Mouse (Mus musculus): ENCODE results near the gene Tfip11. TPM values are rescaled to one million over a fixed set of nuclear protein-coding genes. Genes with fewer than 3 reads are reported as not detected.

The Tfip11 gene
- polyA plus RNA-seq, 1 experiment = 39.4 TPM

DNA sequence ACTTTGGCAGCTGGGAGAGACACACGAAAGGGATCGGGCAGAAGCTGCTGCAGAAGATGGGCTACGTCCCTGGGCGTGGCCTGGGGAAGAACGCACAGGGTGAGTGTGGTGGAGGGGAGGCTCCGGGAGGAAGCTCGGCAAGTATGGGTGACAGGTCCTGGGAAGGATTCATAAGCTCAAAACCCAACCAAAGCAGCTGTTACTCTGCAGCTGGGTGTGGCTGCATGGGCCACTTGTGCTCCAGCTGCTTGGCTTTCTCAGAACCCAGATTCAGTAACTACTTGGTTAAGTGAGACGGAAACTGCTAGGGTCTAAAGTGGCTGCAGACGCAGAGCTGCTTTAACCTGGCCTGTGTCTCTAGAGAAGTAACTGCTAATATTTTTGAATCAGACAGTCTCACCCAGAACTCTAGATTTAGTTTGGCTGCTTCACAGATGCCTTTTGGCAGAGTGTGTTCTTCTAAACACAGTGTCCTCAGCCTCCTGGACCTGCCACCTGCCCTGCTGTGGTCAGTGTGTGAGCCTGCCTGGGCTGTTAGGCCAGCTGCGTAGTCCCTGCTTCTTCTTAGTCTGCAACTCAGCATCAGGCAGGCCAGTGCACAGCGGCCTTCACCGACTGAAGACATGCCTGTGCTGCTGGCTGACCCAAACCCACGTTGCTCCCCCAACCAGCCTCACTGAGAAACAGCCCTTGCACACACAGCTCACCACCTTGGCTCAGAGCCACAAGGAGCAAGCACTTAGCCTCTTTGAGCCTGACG, 3.8 kb downstream of the Tfip11 start:
- Histone ChIP-seq H3K27ac (ENCODE audit: insufficient read depth, low read length) (no peak overlapping the region), H3K4me3 (ENCODE audit: insufficient read depth, low read length) (no peak overlapping the region), H3K4me1 (ENCODE audit: control insufficient read depth, insufficient read depth, low read length) (peaks cover 4% of the 10 kb centered on the region; the same call in 1 of the 2 replicates)
- no peak for TF ChIP-seq CTCF (IDR thresholded peaks at IDR 0.05; ENCODE audit: extremely low read depth, insufficient read depth, low read length)
- TF ChIP-seq POLR2A (IDR thresholded peaks at IDR 0.05; ENCODE audit: extremely low read depth, insufficient read depth, low read length) = no peak

DNA sequence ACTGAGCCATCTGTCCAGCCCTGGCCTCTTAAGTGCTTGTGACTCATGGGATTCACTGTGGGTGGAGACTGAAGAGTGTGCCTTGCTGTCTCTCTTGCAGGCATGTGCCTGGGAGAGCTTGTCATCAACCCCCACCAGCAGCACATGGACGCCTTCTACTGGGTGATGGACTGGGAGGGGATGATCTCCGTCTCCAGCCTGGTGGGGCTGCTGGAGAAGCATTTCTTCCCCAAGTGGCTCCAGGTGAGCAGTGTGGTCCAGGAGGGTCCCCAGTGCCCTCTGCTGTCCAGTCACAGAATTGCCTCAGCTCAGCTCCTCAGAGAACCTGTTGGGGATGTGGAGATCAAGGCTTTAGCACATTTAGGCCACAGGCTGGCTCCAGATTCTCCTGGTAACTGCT, 9.3 kb downstream of the Tfip11 start:
- peak; percentile 63 for TF ChIP-seq CTCF (IDR thresholded peaks at IDR 0.05; ENCODE audit: extremely low read depth, insufficient read depth, low read length)
- TF ChIP-seq POLR2A (IDR thresholded peaks at IDR 0.05; ENCODE audit: extremely low read depth, insufficient read depth, low read length) = no peak
- Histone ChIP-seq H3K27ac (ENCODE audit: insufficient read depth, low read length) (no peak overlapping the region), H3K4me1 (ENCODE audit: control insufficient read depth, insufficient read depth, low read length) (no peaks in the 10 kb centered on the region), H3K4me3 (ENCODE audit: insufficient read depth, low read length) (no peak overlapping the region)

- TF ChIP-seq POLR2A (IDR thresholded peaks at IDR 0.05; ENCODE audit: extremely low read depth, insufficient read depth, low read length) (no peak), CTCF (IDR thresholded peaks at IDR 0.05; ENCODE audit: extremely low read depth, insufficient read depth, low read length) (no peak)
- Histone ChIP-seq H3K27ac (ENCODE audit: insufficient read depth, low read length) (no peak overlapping the region), H3K4me1 (ENCODE audit: control insufficient read depth, insufficient read depth, low read length) (peaks cover 1% of the 10 kb centered on the region; the same call in 1 of the 2 replicates), H3K4me3 (ENCODE audit: insufficient read depth, low read length) (no peak overlapping the region)
Observed at GRCm38 (mm10) chr5:112337004-112337403, 10.8 kb downstream of the Tfip11 start.

DNA sequence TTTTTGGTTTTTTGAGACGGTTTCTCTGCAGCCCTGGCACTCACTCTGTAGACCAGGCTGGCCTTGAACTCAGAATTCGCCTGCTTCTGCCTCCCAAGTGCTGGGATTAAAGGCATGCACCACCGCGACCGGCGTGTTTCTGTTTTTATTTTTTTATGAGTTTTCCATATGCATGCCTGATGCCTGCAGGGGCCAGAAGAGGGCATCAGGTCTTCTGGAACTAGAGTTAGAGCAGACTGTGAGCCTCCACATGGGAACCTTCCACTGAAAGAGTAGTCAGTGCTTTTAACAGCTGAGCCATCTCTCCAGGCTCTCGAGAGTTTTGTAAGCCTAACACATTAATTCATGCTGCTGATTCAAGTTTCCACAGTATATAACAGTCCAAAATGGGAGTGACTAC, 13.1 kb downstream of the Tfip11 start:
- no peak overlapping the region for H3K27ac ChIP-seq (ENCODE audit: insufficient read depth, low read length)
- H3K4me3 ChIP-seq (ENCODE audit: insufficient read depth, low read length) = no peak overlapping the region
- peaks cover 3% of the 10 kb centered on the region; the same call in 1 of the 2 replicates for H3K4me1 ChIP-seq (ENCODE audit: control insufficient read depth, insufficient read depth, low read length)
- TF ChIP-seq POLR2A (IDR thresholded peaks at IDR 0.05; ENCODE audit: extremely low read depth, insufficient read depth, low read length) (no peak), CTCF (IDR thresholded peaks at IDR 0.05; ENCODE audit: extremely low read depth, insufficient read depth, low read length) (no peak)

- Histone ChIP-seq H3K27ac (ENCODE audit: insufficient read depth, low read length) (no peak within 1 kb of the TSS), H3K4me1 (ENCODE audit: control insufficient read depth, insufficient read depth, low read length) (peaks cover 7% of the 10 kb centered on the region), H3K4me3 (ENCODE audit: insufficient read depth, low read length) (peak within 1 kb of the TSS; percentile 76)
- peak; percentile 57; the same call in 1 of the 2 replicates for TF ChIP-seq POLR2A (IDR thresholded peaks at IDR 0.05; ENCODE audit: extremely low read depth, insufficient read depth, low read length)
- TF ChIP-seq CTCF (IDR thresholded peaks at IDR 0.05; ENCODE audit: extremely low read depth, insufficient read depth, low read length) = no peak
Observed at GRCm38 (mm10) chr5:112342463-112343204, 16.5 kb downstream of the Tfip11 start, which contains the start of the genes Srrd and Hps4. Gene Srrd (minus strand): TSS chr5:112343040. Gene Hps4 (plus strand): TSS chr5:112343083.

DNA sequence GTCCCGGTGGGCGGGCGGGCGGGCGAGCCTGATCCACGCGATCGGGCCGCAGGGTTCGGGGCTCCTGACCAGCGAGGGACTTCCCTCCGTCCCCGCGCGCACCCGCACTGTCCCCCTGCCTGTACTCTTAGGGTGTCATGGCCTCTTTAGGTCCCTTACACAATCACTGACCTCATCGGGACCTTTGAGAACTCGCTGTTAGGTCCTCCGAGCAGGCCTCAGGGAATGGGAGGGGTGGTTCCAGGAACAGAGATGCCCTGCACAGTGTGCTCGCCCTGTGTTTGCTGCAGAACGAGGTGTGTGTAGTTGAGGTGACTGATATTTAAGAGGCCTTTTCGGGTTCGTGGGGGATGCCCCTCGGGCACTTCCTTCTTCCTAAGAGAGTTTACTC, 17.0 kb downstream of the Tfip11 start:
- H3K4me1 ChIP-seq (ENCODE audit: control insufficient read depth, insufficient read depth, low read length) = peaks cover 7% of the 10 kb centered on the region
- H3K4me3 ChIP-seq (ENCODE audit: insufficient read depth, low read length) = peak overlapping the region; percentile 76
- TF ChIP-seq CTCF (IDR thresholded peaks at IDR 0.05; ENCODE audit: extremely low read depth, insufficient read depth, low read length) = no peak
- no peak for TF ChIP-seq POLR2A (IDR thresholded peaks at IDR 0.05; ENCODE audit: extremely low read depth, insufficient read depth, low read length)
- H3K27ac ChIP-seq (ENCODE audit: insufficient read depth, low read length) = no peak overlapping the region

DNA sequence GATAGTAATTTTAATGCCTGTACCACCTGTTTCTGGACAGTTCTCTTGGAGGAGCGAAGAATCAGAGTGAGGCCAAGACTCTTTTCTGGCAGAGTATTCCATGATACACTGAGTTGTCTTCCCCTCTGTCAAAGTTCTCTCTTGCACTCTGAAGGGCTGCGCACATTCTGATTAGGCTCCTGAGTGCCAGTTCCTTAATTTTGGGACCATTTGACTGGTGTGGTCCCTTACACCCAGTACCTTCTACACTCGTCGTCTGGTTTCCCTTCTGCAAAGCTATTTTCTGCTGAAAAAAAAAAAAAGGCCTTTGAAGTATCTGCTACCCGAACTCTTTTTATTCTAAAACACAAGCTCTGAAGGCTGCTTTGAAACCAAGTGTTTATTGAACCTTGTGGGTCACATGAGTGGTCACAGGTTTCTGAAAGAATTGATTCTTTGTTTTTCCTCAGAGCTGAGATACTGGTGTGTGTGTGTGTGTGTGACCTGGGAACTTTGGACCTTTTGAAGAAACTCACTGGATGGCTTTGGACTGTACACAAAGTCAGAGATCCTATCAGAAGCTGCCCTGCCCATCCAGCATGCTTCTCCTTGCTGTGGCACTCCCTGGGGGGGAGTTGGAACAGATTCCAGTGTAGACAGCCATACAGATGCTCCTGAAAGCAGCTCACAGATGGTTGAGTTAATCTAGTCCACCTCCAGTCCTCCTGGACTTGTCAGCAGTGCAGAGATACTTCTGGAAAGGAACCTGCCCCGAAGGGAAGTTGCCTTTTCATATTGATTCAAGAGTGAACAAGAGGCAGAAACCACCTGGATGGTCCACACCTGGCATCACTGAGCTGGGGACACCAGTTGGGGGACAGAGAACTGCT, 18.2 kb downstream of the Tfip11 start:
- TF ChIP-seq POLR2A (IDR thresholded peaks at IDR 0.05; ENCODE audit: extremely low read depth, insufficient read depth, low read length) (no peak), CTCF (IDR thresholded peaks at IDR 0.05; ENCODE audit: extremely low read depth, insufficient read depth, low read length) (no peak)
- Histone ChIP-seq H3K4me1 (ENCODE audit: control insufficient read depth, insufficient read depth, low read length) (peaks cover 7% of the 10 kb centered on the region), H3K4me3 (ENCODE audit: insufficient read depth, low read length) (0 out of 2 replicates have a peak overlapping the region, but pooled peaks have one; percentile 4), H3K27ac (ENCODE audit: insufficient read depth, low read length) (peak overlapping the region; percentile 46; the same call in 1 of the 2 replicates)

DNA sequence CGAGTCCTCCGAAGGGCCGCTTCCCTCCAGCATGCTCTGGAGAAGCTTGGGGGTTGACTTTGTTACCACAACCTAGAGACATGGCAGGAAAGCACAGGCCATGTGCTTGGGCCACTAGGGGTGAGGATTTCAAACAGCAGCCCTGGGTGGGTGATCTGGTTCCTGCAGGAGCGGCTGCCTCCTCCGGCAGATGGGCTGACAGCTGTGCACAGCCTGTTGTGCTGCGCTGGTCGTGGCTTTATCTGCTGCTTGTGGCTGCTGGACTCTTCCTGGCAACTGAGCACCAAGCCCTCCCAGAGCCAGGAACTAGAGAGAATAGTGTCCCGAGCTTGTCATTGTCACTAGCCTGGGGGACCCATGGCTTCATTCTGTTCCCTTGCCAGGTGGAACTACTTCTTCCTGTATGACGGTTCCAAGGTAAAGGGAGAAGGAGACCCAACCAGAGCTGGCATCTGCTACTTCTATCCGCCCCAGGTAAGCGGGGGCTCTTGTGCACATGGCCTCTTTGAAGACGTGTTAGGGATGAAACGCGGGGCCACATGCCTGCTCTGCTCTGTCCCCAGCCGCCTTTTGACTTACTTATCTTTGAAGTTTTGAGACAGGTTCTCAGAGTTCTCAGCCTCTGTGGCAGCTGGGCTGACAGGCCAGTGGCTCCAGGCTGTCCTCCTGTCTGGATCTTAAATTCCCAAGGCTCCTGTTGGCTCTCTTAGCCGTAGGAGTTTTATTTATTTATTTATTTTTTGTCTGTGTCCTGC, 20.2 kb downstream of the Tfip11 start:
- Histone ChIP-seq H3K27ac (ENCODE audit: insufficient read depth, low read length) (no peak overlapping the region), H3K4me1 (ENCODE audit: control insufficient read depth, insufficient read depth, low read length) (peaks cover 7% of the 10 kb centered on the region), H3K4me3 (ENCODE audit: insufficient read depth, low read length) (no peak overlapping the region)
- TF ChIP-seq CTCF (IDR thresholded peaks at IDR 0.05; ENCODE audit: extremely low read depth, insufficient read depth, low read length) = no peak
- TF ChIP-seq POLR2A (IDR thresholded peaks at IDR 0.05; ENCODE audit: extremely low read depth, insufficient read depth, low read length) = no peak

All from cortical plate, adult 2 months (tissue).